16 mouse cellular contexts compared by ENCODE assay signal in genomic region chr5:144202430-144202829, GRCm38 (mm10). TPM values are rescaled to one million over a fixed set of nuclear protein-coding genes. Genes with fewer than 3 reads are reported as not detected.
DNase-seq lines count a peak whose midpoint lies in the region; ATAC-seq and TF ChIP-seq lines count a peak whose summit lies in the region.
"Had no signal": no experiment of that assay in that cellular context is flagged by ENCODE, and none has a peak within 500 bp of the region (broad histone marks: within the 10 kb centered on the region; RNA-seq: fewer than 3 reads in every experiment).

No protein-coding gene starts in this region.

- no peak overlapping the region for H3K4me3 ChIP-seq in intestine, postnatal 0 days (ENCODE audit: low read depth, low read length)
- H3K4me3 ChIP-seq in intestine, embryonic 16.5 days (ENCODE audit: low read length) = no peak overlapping the region
- H3K4me3 ChIP-seq in lung, embryonic 14.5 days (ENCODE audit: low read depth, low read length) = no peak overlapping the region
- no peak overlapping the region for H3K4me3 ChIP-seq in E14TG2a.4 (replicated peaks; ENCODE audit: low read length)
- H3K4me3 ChIP-seq: liver, embryonic 15.5 days had no signal

- peak; percentile 40 for TF ChIP-seq CTCF in intestine, postnatal 0 days (IDR thresholded peaks at IDR 0.05; ENCODE audit: low read depth)
- peak; percentile 36; the same call in 1 of the 2 replicates for TF ChIP-seq CTCF in lung, embryonic 14.5 days (IDR thresholded peaks at IDR 0.05; ENCODE audit: low read depth)
- TF ChIP-seq CTCF in E14TG2a.4 (conservative IDR thresholded peaks at IDR 0.05; ENCODE audit: low read length) = peak; percentile 91

- H3K4me2 ChIP-seq in intestine, postnatal 0 days (replicated peaks; ENCODE audit: low read depth) = no peak overlapping the region
- no peak overlapping the region for H3K4me2 ChIP-seq in intestine, embryonic 16.5 days (ENCODE audit: low read depth, low read length)
- no peak overlapping the region for H3K4me2 ChIP-seq in lung, embryonic 14.5 days
- H3K4me2 ChIP-seq: liver, embryonic 15.5 days had no signal

- no peak overlapping the region for H3K27ac ChIP-seq in intestine, postnatal 0 days (ENCODE audit: low read depth, low read length)
- no peak overlapping the region for H3K27ac ChIP-seq in intestine, embryonic 16.5 days (ENCODE audit: low read length)
- no peak overlapping the region for H3K27ac ChIP-seq in lung, embryonic 14.5 days (ENCODE audit: low read depth)
- H3K27ac ChIP-seq: liver, embryonic 15.5 days had no signal

- no peaks in the 10 kb centered on the region for H3K9me3 ChIP-seq in intestine, postnatal 0 days (ENCODE audit: control insufficient read depth)
- 0 out of 2 replicates have a peak, but pooled peaks cover 5% of the 10 kb centered on the region for H3K9me3 ChIP-seq in intestine, embryonic 16.5 days (ENCODE audit: control insufficient read depth, low read length)
- H3K9me3 ChIP-seq in lung, embryonic 14.5 days (ENCODE audit: low read depth, low read length) = no peaks in the 10 kb centered on the region
- no peaks in the 10 kb centered on the region for H3K9me3 ChIP-seq in E14TG2a.4 (ENCODE audit: low read length)

- H3K27me3 ChIP-seq in intestine, postnatal 0 days (replicated peaks; ENCODE audit: control insufficient read depth, insufficient read depth, low read length) = no peaks in the 10 kb centered on the region
- H3K27me3 ChIP-seq in intestine, embryonic 16.5 days (replicated peaks; ENCODE audit: control insufficient read depth, insufficient read depth, low read length) = no peaks in the 10 kb centered on the region
- no peaks in the 10 kb centered on the region for H3K27me3 ChIP-seq in lung, embryonic 14.5 days (ENCODE audit: insufficient read depth, low read length)
- no peaks in the 10 kb centered on the region for H3K27me3 ChIP-seq in E14TG2a.4 (ENCODE audit: insufficient read depth, low read length)
- H3K27me3 ChIP-seq: liver, embryonic 15.5 days had no signal

- peaks cover 69% of the 10 kb centered on the region for H3K36me3 ChIP-seq in intestine, postnatal 0 days (ENCODE audit: control insufficient read depth, insufficient read depth)
- peaks cover 18% of the 10 kb centered on the region for H3K36me3 ChIP-seq in intestine, embryonic 16.5 days (ENCODE audit: control insufficient read depth, insufficient read depth, low read length)
- peaks cover 35% of the 10 kb centered on the region for H3K36me3 ChIP-seq in lung, embryonic 14.5 days (ENCODE audit: insufficient read depth)
- H3K36me3 ChIP-seq in E14TG2a.4 (ENCODE audit: insufficient read depth, low read length) = peaks cover 30% of the 10 kb centered on the region

- ATAC-seq in intestine, postnatal 0 days = no peak
- no peak for ATAC-seq in intestine, embryonic 16.5 days
- ATAC-seq in lung, embryonic 14.5 days (ENCODE audit: insufficient read depth) = no peak
- ATAC-seq: forebrain, embryonic 14.5 days; hindbrain, embryonic 16.5 days had no signal

- 97% methylated on average over 6 of the region's 6 CpGs for WGBS in intestine, postnatal 0 days
- WGBS in intestine, embryonic 16.5 days = 97% methylated on average over 6 of the region's 6 CpGs
- 93% methylated on average over 6 of the region's 6 CpGs for WGBS in lung, embryonic 14.5 days

- no peaks in the 10 kb centered on the region for H3K4me1 ChIP-seq in intestine, postnatal 0 days (replicated peaks; ENCODE audit: control insufficient read depth, insufficient read depth, low read length)
- no peaks in the 10 kb centered on the region for H3K4me1 ChIP-seq in intestine, embryonic 16.5 days (ENCODE audit: control insufficient read depth, insufficient read depth, low read length)
- no peaks in the 10 kb centered on the region for H3K4me1 ChIP-seq in lung, embryonic 14.5 days (ENCODE audit: insufficient read depth)
- peaks cover 27% of the 10 kb centered on the region for H3K4me1 ChIP-seq in E14TG2a.4 (replicated peaks; ENCODE audit: low read depth, low read length)

- H3K9ac ChIP-seq in intestine, postnatal 0 days (ENCODE audit: low read depth, low read length) = no peak overlapping the region
- H3K9ac ChIP-seq in intestine, embryonic 16.5 days (ENCODE audit: low read depth, low read length) = no peak overlapping the region
- no peak overlapping the region for H3K9ac ChIP-seq in lung, embryonic 14.5 days
- H3K9ac ChIP-seq: liver, embryonic 15.5 days had no signal

- intact Hi-C loops in left cerebral cortex, postnatal 25 days (cut with DNase I) = no loop called here

- no peak for DNase-seq in lung, embryonic 14.5 days
- DNase-seq in lung, postnatal 14 days = no peak
- DNase-seq in ZHBTc4 (ENCODE audit: low read depth, low spot score) = peak; percentile 61
- no peak for DNase-seq in left cerebral cortex, postnatal 25 days (ENCODE audit: low spot score in 2 of 2)
- DNase-seq in adrenal gland, postnatal 4 days (ENCODE audit: low spot score in 2 of 2) = no peak
- DNase-seq: adrenal gland, adult 8-10 months; heart, postnatal 14 days; midbrain, embryonic 14.5 days; right cerebral cortex, postnatal 25 days had no signal

RNA-seq across cellular contexts. Expression of gene Bhlha15, which starts 12.3 kb away (rescaled TPM):
- 0.13 and 0.16 TPM in 2 replicates for polyA plus RNA-seq in intestine, postnatal 0 days (2015; fragmentation: Nextera tagmentation; extraction: Ambion mirVana)
- polyA plus RNA-seq in intestine, embryonic 16.5 days (2015; fragmentation: Nextera tagmentation; extraction: Ambion mirVana) = 10.2 and 13.0 TPM in 2 replicates
- polyA plus RNA-seq in lung, embryonic 14.5 days (2014; fragmentation: Nextera tagmentation; extraction: Ambion mirVana) = 0.18 and 0.42 TPM in 2 replicates
- total RNA-seq in left cerebral cortex, postnatal 25 days (2021) = under 1 TPM; 0.25 to 0.30 TPM
- total RNA-seq in adrenal gland, postnatal 4 days (2021) = 1 to 10 TPM in 1 of 2 experiments, under 1 TPM in 1; 0.96 to 3.1 TPM
- total RNA-seq: gastrocnemius, adult 18-20 months; heart, postnatal 14 days had no signal
- polyA plus RNA-seq: midbrain, embryonic 14.5 days had no signal

RNA-seq across cellular contexts. Expression of gene Tecpr1, which starts 21.0 kb away (rescaled TPM):
- polyA plus RNA-seq in intestine, postnatal 0 days (2015; fragmentation: Nextera tagmentation; extraction: Ambion mirVana) = 10.7 and 12.5 TPM in 2 replicates
- polyA plus RNA-seq in intestine, embryonic 16.5 days (2015; fragmentation: Nextera tagmentation; extraction: Ambion mirVana) = 19.3 and 20.4 TPM in 2 replicates
- 17.0 and 19.3 TPM in 2 replicates for polyA plus RNA-seq in lung, embryonic 14.5 days (2014; fragmentation: Nextera tagmentation; extraction: Ambion mirVana)
- 10 to 100 TPM; 86.6 to 87.7 TPM for total RNA-seq in left cerebral cortex, postnatal 25 days (2021)
- 10 to 100 TPM; 68.5 to 70.9 TPM for total RNA-seq in adrenal gland, postnatal 4 days (2021)

RNA-seq across cellular contexts. Expression of gene Bri3, which starts 41.8 kb away (rescaled TPM):
- polyA plus RNA-seq in intestine, postnatal 0 days (2015; fragmentation: Nextera tagmentation; extraction: Ambion mirVana) = 313 and 341 TPM in 2 replicates
- 111 and 142 TPM in 2 replicates for polyA plus RNA-seq in intestine, embryonic 16.5 days (2015; fragmentation: Nextera tagmentation; extraction: Ambion mirVana)
- 128 and 145 TPM in 2 replicates for polyA plus RNA-seq in lung, embryonic 14.5 days (2014; fragmentation: Nextera tagmentation; extraction: Ambion mirVana)
- 10 to 100 TPM; 64.0 to 65.8 TPM for total RNA-seq in left cerebral cortex, postnatal 25 days (2021)
- total RNA-seq in adrenal gland, postnatal 4 days (2021) = 100 to 1,000 TPM; 102 to 108 TPM

Comparison
In these comparisons a context has a peak if more than half of its experiments do, and no peak if none do; other contexts are left out.
1. CTCF ChIP-seq: peak in every context shown above with its lines; median percentile 91 in E14TG2a.4; 40 in intestine, postnatal 0 days; 36 in lung, embryonic 14.5 days.